Mouse (Mus musculus) kidney, adult 2 months (tissue): ENCODE results near the gene Tmem236. TPM values are rescaled to one million over a fixed set of nuclear protein-coding genes. Genes with fewer than 3 reads are reported as not detected.

Source experiments
- DNase-seq: peaks from one replicate; pipeline ENCODE4 v3.0.0; 2021
- H3K27ac ChIP-seq: fragments of 200-500 bp; 2 replicates; pipeline ENCODE4 v1.5.1; 2012; ENCODE audit warnings: low read depth, low read length, control low read depth, inconsistent platforms; ENCODE audit not compliant: insufficient read depth
- H3K27me3 ChIP-seq: fragments of 200-500 bp; replicated peaks from 2 replicates; pipeline ENCODE4 v1.6.1; 2012; ENCODE audit warnings: mild to moderate bottlenecking, moderate library complexity, low read length, inconsistent platforms; ENCODE audit not compliant: control insufficient read depth, insufficient read depth
- H3K36me3 ChIP-seq: fragments of 200-500 bp; 2 replicates; pipeline ENCODE4 v1.6.1; 2012; ENCODE audit warnings: mild to moderate bottlenecking, moderate library complexity, low read length, inconsistent platforms; ENCODE audit not compliant: control insufficient read depth, insufficient read depth
- H3K4me1 ChIP-seq: fragments of 200-500 bp; 2 replicates; pipeline ENCODE4 v1.6.1; 2011; ENCODE audit warnings: low read length; ENCODE audit not compliant: control insufficient read depth, insufficient read depth
- H3K4me3 ChIP-seq: fragments of 200-500 bp; 2 replicates; pipeline ENCODE4 v1.5.1; 2011; ENCODE audit warnings: mild to moderate bottlenecking, low read depth, low read length, control low read depth; ENCODE audit not compliant: insufficient read depth
- CTCF ChIP-seq: fragments of 200-500 bp; conservative IDR thresholded peaks from 2 replicates; pipeline ENCODE4 v1.5.1; 2011; ENCODE audit warnings: low read depth, mild to moderate bottlenecking, control low read depth, low read length, moderate library complexity, mixed read lengths; ENCODE audit not compliant: insufficient read depth, insufficient read length
- POLR2A ChIP-seq: fragments of 200-500 bp; IDR thresholded peaks from one replicate; pipeline ENCODE4 v1.6.1; 2011; ENCODE audit warnings: low read depth, low read length, control low read depth
- WGBS: fragments of 180-500 bp; shearing (Covaris S2); methylation state at CpG from one replicate; pipeline ENCODE4 v1.1.7; 2018; 5-methylcytosine and 5-hydroxymethylcytosine counted together
- polyA plus RNA-seq: library from polyadenylated mRNA; depleted of rRNA; stranded (reverse); fragments of >200 nt; gene quantifications from 2 replicates; pipeline ENCODE4 v1.2.3, GENCODE M21; 2012; rRNA removed

Gene Tmem236
- polyA plus RNA-seq, 1 experiment = 0.05 TPM

DNA sequence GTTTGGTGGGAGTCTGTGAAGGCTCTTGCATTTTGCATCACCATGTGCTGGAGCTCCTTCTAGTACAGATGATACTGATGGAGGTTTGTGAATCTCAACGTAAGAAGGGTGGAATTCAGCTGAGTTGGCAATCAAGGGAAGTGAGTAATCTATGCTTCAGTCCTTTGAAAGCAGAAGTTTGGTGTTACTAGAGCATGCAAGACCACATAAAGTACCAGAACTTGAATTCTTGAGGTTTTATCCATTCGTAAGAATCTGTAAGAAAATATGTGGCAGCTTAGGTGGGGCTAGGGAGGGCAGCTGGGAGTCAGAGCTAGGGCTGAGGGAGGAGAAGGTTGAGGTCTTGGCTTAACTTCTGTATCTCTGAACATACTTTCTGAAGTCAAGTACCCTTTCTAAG, 70.3 kb downstream of the Tmem236 start:
- H3K4me1 ChIP-seq = no peaks in the 10 kb centered on the region
- no peak for TF ChIP-seq POLR2A
- TF ChIP-seq CTCF = no peak
- no peak overlapping the region for H3K27ac ChIP-seq
- H3K27me3 ChIP-seq = no peaks in the 10 kb centered on the region
- no peak for DNase-seq
- H3K4me3 ChIP-seq = no peak overlapping the region
- 71% methylated on average over 2 of the region's 2 CpGs for WGBS
- no peaks in the 10 kb centered on the region for H3K36me3 ChIP-seq

DNA sequence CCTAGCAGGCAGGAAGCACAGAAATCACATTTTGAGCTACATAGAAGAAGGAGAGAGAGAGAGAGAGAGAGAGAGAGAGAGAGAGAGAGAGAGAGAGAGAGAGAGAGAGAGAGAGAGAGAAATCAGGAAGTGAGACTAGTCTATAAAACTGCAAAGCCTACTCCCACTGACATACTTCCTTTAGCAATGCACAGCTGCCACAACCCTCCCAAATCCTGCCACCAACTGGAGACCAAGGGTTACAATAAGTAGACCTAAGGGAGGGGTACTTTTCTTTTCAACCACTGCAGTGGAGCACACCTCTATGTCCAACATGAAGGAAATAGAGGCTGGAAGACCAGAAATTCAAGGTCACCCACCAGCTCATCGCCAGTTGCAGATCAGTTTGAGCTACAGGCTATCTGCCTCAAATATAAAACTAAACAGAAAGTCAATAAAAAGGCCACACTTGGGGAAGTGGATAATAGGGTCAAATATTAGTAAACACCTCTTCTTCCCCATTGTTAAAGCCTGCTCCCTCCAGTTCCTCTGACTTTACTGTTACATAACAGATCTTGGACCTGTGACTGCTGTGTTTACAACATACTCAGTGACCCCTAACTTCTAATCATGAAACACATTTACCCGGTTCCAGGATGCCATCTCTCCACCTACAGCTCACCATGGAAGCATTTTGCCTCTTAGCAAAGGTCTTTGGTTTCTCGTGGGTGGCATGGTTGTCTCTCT, 75.7 kb downstream of the Tmem236 start:
- 52% methylated on average over 3 of the region's 3 CpGs for WGBS
- Histone ChIP-seq H3K27ac (no peak overlapping the region), H3K4me1 (no peaks in the 10 kb centered on the region; the same call in 1 of the 2 replicates), H3K4me3 (no peak overlapping the region), H3K27me3 (no peaks in the 10 kb centered on the region; the same call in 1 of the 2 replicates), H3K36me3 (no peaks in the 10 kb centered on the region)
- DNase-seq = peak; percentile 15
- TF ChIP-seq POLR2A (no peak), CTCF (0 out of 2 replicates have a peak, but pooled peaks have one; percentile 5)

DNA sequence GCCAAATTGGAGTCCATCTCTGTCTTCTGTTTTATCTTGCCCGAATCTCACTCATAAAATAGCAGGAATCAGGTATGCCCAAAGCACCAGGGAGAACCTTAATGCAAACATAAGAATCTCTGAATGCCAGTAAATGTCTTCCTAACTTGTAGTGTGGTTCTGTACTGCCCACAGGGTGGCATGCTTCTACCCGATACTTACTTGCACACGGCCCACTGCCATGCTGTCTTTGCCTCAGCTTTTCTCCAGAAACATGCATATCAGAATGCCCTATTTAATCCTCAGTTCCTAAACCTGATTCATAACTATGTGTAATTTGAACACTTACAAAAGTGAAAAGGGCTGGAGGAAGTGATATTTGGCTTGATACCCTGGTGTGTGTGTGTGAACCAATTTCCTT, 77.6 kb downstream of the Tmem236 start:
- Histone ChIP-seq H3K27me3 (no peaks in the 10 kb centered on the region; the same call in 1 of the 2 replicates), H3K36me3 (no peaks in the 10 kb centered on the region), H3K4me3 (no peak overlapping the region), H3K27ac (no peak overlapping the region), H3K4me1 (no peaks in the 10 kb centered on the region; the same call in 1 of the 2 replicates)
- no peak for TF ChIP-seq POLR2A
- TF ChIP-seq CTCF = no peak; the same call in 1 of the 2 replicates
- WGBS = 80% methylated on average over 3 of the region's 3 CpGs
- DNase-seq = no peak

DNA sequence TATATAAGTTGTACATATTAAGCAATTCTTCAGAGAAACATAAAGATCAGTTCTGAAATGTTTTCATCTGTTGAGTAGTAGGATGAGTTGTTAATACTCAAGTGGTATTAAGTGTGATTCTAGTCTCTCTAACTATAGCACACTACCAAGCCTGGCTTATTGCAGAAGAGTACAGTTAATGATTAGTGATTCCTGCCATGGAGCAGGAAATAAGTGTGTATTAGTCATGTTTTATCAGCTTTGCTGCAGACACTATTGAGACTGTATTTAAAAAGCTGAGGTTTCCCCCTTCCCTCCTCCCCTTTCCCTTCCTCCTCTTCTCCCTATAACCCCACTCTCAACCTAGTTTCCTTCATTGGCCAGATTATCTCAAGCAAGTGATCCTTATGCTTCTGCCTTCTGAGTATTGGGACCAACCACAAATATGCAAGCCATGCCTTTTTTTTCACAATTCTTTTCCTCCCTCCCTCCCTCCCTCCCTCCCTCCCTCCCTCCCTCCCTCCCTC, 84.1 kb downstream of the Tmem236 start:
- H3K27me3 ChIP-seq = no peaks in the 10 kb centered on the region
- TF ChIP-seq CTCF = no peak
- TF ChIP-seq POLR2A = no peak
- no peak overlapping the region for H3K27ac ChIP-seq
- no peak for DNase-seq
- H3K4me1 ChIP-seq = no peaks in the 10 kb centered on the region
- no peak overlapping the region for H3K4me3 ChIP-seq
- H3K36me3 ChIP-seq = no peaks in the 10 kb centered on the region

DNA sequence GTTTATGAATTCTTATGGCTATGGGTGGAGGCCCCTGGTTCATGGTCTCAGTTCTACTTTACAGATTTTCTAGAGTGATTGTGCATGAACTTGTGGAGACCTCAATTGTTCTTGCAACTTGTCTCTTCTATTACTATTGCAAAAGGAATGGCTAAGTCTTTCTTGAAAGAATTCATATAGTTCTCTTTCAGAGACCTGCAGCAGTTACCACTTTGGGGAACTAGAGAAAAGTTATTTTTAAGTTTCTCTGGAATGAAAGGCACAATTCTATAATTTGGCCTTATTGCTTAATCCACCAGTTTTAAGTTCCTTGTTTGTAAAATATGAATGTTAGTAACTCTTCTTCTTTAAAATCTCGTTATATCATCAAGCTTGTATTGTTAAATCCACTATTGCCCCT, 87.8 kb downstream of the Tmem236 start:
- Histone ChIP-seq H3K36me3 (no peaks in the 10 kb centered on the region), H3K27me3 (no peaks in the 10 kb centered on the region), H3K4me3 (no peak overlapping the region), H3K4me1 (no peaks in the 10 kb centered on the region), H3K27ac (no peak overlapping the region)
- 90% methylated on average over 1 of the region's 1 CpGs for WGBS
- no peak for DNase-seq
- TF ChIP-seq POLR2A (no peak), CTCF (no peak)

DNA sequence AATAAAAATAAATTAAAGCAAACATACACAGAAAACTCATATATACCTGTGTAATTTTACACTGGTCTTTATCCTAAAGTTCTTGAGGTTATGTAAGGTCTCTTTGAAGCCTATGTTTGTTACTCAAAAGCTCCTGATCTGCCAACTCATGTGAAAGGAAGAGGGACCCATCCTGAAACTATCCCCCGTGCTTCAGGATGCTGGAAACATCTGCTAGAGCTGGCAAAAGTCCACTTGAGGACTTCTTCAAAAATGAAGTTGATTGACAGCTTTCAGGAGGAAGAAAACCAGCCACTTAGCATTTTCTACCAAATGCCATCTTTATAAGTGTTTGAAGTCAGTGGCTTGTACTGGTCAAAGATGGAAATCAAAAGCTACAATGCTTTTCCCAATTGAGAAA, 94.8 kb downstream of the Tmem236 start:
- no peaks in the 10 kb centered on the region for H3K4me1 ChIP-seq
- TF ChIP-seq CTCF (no peak), POLR2A (no peak)
- no peak for DNase-seq
- H3K36me3 ChIP-seq = no peaks in the 10 kb centered on the region
- H3K27me3 ChIP-seq = no peaks in the 10 kb centered on the region
- WGBS = 63% methylated on average over 1 of the region's 1 CpGs
- no peak overlapping the region for H3K27ac ChIP-seq
- no peak overlapping the region for H3K4me3 ChIP-seq

Other genes starting within 250 kb of the Tmem236 start
- gene Hacd1, start 118.4 kb upstream of the Tmem236 start, polyA plus RNA-seq = 20.4 and 22.4 TPM in 2 replicates
- 14.0 and 14.2 TPM in 2 replicates for gene Stam, start 100.4 kb upstream of the Tmem236 start, polyA plus RNA-seq
- gene Mrc1, start 54.9 kb downstream of the Tmem236 start, polyA plus RNA-seq = 0.71 and 1.6 TPM in 2 replicates
- 0.05 TPM in 2 replicates for gene Slc39a12, start 213.8 kb downstream of the Tmem236 start, polyA plus RNA-seq